Mouse (Mus musculus) embryonic facial prominence, embryonic 13.5 days (tissue): ENCODE data around the gene Lima1. TPM values are rescaled to one million over a fixed set of nuclear protein-coding genes. Genes with fewer than 3 reads are reported as not detected.

ENCODE experiments used
- ATAC-seq: fragments of 200-750 bp; cut with Nextera tagmentation; 2 replicates; pipeline ENCODE4 v1.8.0; 2017; ENCODE audit warnings: low read depth; ENCODE audit not compliant: insufficient number of reproducible peaks, insufficient read depth, low FRiP score, low TSS enrichment
- H3K27ac ChIP-seq: fragments of 300-500 bp; sonication (generic); 2 replicates; pipeline ENCODE4 v1.5.1; 2015; ENCODE audit warnings: moderate library complexity, mild to moderate bottlenecking, inconsistent platforms
- H3K27me3 ChIP-seq: fragments of 300-500 bp; sonication (generic); 2 replicates; pipeline ENCODE4 v1.6.1; 2015; ENCODE audit warnings: mild to moderate bottlenecking, inconsistent platforms
- H3K36me3 ChIP-seq: fragments of 300-500 bp; sonication (generic); 2 replicates; pipeline ENCODE4 v1.6.1; 2015; ENCODE audit warnings: mild to moderate bottlenecking, inconsistent platforms
- H3K4me1 ChIP-seq: fragments of 300-500 bp; sonication (generic); 2 replicates; pipeline ENCODE4 v1.6.1; 2015; ENCODE audit warnings: inconsistent platforms
- H3K4me2 ChIP-seq: fragments of 300-500 bp; sonication (generic); 2 replicates; pipeline ENCODE4 v1.6.1; 2015; ENCODE audit warnings: moderate library complexity, mild to moderate bottlenecking, inconsistent platforms
- H3K4me3 ChIP-seq: fragments of 300-500 bp; sonication (generic); 2 replicates; pipeline ENCODE4 v1.5.1; 2015; ENCODE audit warnings: mild to moderate bottlenecking, inconsistent platforms
- H3K9ac ChIP-seq: fragments of 300-500 bp; sonication (generic); 2 replicates; pipeline ENCODE4 v1.6.1; 2015; ENCODE audit warnings: mild to moderate bottlenecking, inconsistent platforms
- H3K9me3 ChIP-seq: fragments of 300-500 bp; sonication (generic); 2 replicates; pipeline ENCODE4 v1.6.1; 2016; ENCODE audit warnings: inconsistent platforms
- WGBS: fragments of 180-500 bp; shearing (Covaris S2); methylation state at CpG from one replicate; pipeline ENCODE4 v1.1.7; 2015; ENCODE audit warnings: mixed read lengths; 5-methylcytosine and 5-hydroxymethylcytosine counted together
- polyA plus RNA-seq: library from polyadenylated mRNA; unstranded; fragments of >200 nt; fragmentation: Nextera tagmentation; extraction: Ambion mirVana; gene quantifications from 2 replicates; pipeline ENCODE4 v1.2.1, GENCODE M21; 2015

The Lima1 gene
- polyA plus RNA-seq, 1 experiment from 2014 or later, result 98.4 TPM

GRCm38 (mm10) chr15:99850265-99850664 is 25.0 kb downstream of the Lima1 start:
- no peak overlapping the region for H3K27ac ChIP-seq
- H3K27me3 ChIP-seq, result no peaks in the 10 kb centered on the region
- WGBS, result 57% methylated on average over 3 of the region's 3 CpGs
- no peak for ATAC-seq
- H3K36me3 ChIP-seq, result no peaks in the 10 kb centered on the region
- H3K9ac ChIP-seq, result no peak overlapping the region
- H3K4me3 ChIP-seq, result no peak overlapping the region
- no peak overlapping the region for H3K4me2 ChIP-seq
- H3K4me1 ChIP-seq, result peaks cover 23% of the 10 kb centered on the region
- H3K9me3 ChIP-seq, result no peaks in the 10 kb centered on the region

- no peak overlapping the region for H3K4me3 ChIP-seq
- no peaks in the 10 kb centered on the region for H3K36me3 ChIP-seq
- no peaks in the 10 kb centered on the region for H3K9me3 ChIP-seq
- peak overlapping the region; percentile 24 for H3K27ac ChIP-seq
- peaks cover 18% of the 10 kb centered on the region for H3K4me1 ChIP-seq
- no peak overlapping the region for H3K9ac ChIP-seq
- peak overlapping the region; percentile 2; the same call in 1 of the 2 replicates for H3K4me2 ChIP-seq
- no peaks in the 10 kb centered on the region for H3K27me3 ChIP-seq
- no peak for ATAC-seq
- WGBS, result 23% methylated on average over 8 of the region's 8 CpGs
These were observed 27.3 kb downstream of the Lima1 start for GRCm38 (mm10) chr15:99847937-99848336.

GRCm38 (mm10) chr15:99847207-99847881 is 27.9 kb downstream of the Lima1 start:
- Histone ChIP-seq H3K27ac (peak overlapping the region; percentile 24), H3K36me3 (no peaks in the 10 kb centered on the region; the same call in 1 of the 2 replicates), H3K9me3 (no peaks in the 10 kb centered on the region), H3K4me3 (no peak overlapping the region), H3K9ac (no peak overlapping the region), H3K4me2 (no peak overlapping the region), H3K4me1 (peaks cover 18% of the 10 kb centered on the region), H3K27me3 (no peaks in the 10 kb centered on the region)
- WGBS, result 66% methylated on average over 13 of the region's 13 CpGs
- no peak for ATAC-seq

GRCm38 (mm10) chr15:99846633-99847032 is 28.6 kb downstream of the Lima1 start:
- 45% methylated on average over 6 of the region's 6 CpGs for WGBS
- no peak overlapping the region for H3K27ac ChIP-seq
- no peak overlapping the region for H3K9ac ChIP-seq
- peaks cover 4% of the 10 kb centered on the region for H3K36me3 ChIP-seq
- no peak overlapping the region for H3K4me3 ChIP-seq
- peaks cover 18% of the 10 kb centered on the region for H3K4me1 ChIP-seq
- no peak overlapping the region for H3K4me2 ChIP-seq
- H3K9me3 ChIP-seq, result no peaks in the 10 kb centered on the region
- H3K27me3 ChIP-seq, result no peaks in the 10 kb centered on the region
- no peak for ATAC-seq

- WGBS, result 69% methylated on average over 3 of the region's 3 CpGs
- H3K4me2 ChIP-seq, result no peak overlapping the region
- no peaks in the 10 kb centered on the region for H3K9me3 ChIP-seq
- no peak overlapping the region for H3K9ac ChIP-seq
- no peak overlapping the region for H3K4me3 ChIP-seq
- H3K36me3 ChIP-seq, result peaks cover 7% of the 10 kb centered on the region
- no peak for ATAC-seq
- no peak overlapping the region for H3K27ac ChIP-seq
- H3K4me1 ChIP-seq, result peaks cover 26% of the 10 kb centered on the region
- H3K27me3 ChIP-seq, result no peaks in the 10 kb centered on the region
These were observed 31.4 kb downstream of the Lima1 start for GRCm38 (mm10) chr15:99843856-99844255.

- no peak overlapping the region for H3K9ac ChIP-seq
- 67% methylated on average over 2 of the region's 2 CpGs for WGBS
These were observed 35.3 kb downstream of the Lima1 start for GRCm38 (mm10) chr15:99839910-99840309.

GRCm38 (mm10) chr15:99839165-99839840 is 36.0 kb downstream of the Lima1 start:
- Histone ChIP-seq H3K36me3 (peaks cover 7% of the 10 kb centered on the region), H3K27me3 (no peaks in the 10 kb centered on the region), H3K27ac (no peak overlapping the region), H3K4me3 (no peak overlapping the region), H3K9me3 (no peaks in the 10 kb centered on the region), H3K9ac (no peak overlapping the region), H3K4me2 (no peak overlapping the region), H3K4me1 (peaks cover 29% of the 10 kb centered on the region)
- WGBS, result 77% methylated on average over 13 of the region's 13 CpGs
- no peak for ATAC-seq

More at GRCm38 (mm10) chr15:99839910-99840309, 35.3 kb downstream of the Lima1 start:
- Histone ChIP-seq H3K4me3 (no peak overlapping the region), H3K27ac (no peak overlapping the region), H3K4me2 (no peak overlapping the region), H3K9me3 (no peaks in the 10 kb centered on the region), H3K27me3 (no peaks in the 10 kb centered on the region), H3K4me1 (peaks cover 27% of the 10 kb centered on the region), H3K36me3 (peaks cover 7% of the 10 kb centered on the region)
- ATAC-seq, result no peak

GRCm38 (mm10) chr15:99837561-99837960 is 37.7 kb downstream of the Lima1 start:
- H3K9ac ChIP-seq, result no peak overlapping the region
- 65% methylated on average over 7 of the region's 7 CpGs for WGBS

GRCm38 (mm10) chr15:99835191-99835590 is 40.1 kb downstream of the Lima1 start:
- Histone ChIP-seq H3K27ac (0 out of 2 replicates have a peak overlapping the region, but pooled peaks have one; percentile 0), H3K4me2 (no peak overlapping the region), H3K9ac (no peak overlapping the region), H3K9me3 (no peaks in the 10 kb centered on the region), H3K4me1 (peaks cover 29% of the 10 kb centered on the region), H3K4me3 (no peak overlapping the region), H3K27me3 (no peaks in the 10 kb centered on the region), H3K36me3 (no peaks in the 10 kb centered on the region)
- 55% methylated on average over 9 of the region's 9 CpGs for WGBS
- no peak for ATAC-seq

More at GRCm38 (mm10) chr15:99837561-99837960, 37.7 kb downstream of the Lima1 start:
- no peak overlapping the region; the same call in 1 of the 2 replicates for H3K27ac ChIP-seq
- H3K4me3 ChIP-seq, result no peak overlapping the region
- no peaks in the 10 kb centered on the region for H3K27me3 ChIP-seq
- H3K36me3 ChIP-seq, result peaks cover 7% of the 10 kb centered on the region
- no peaks in the 10 kb centered on the region for H3K9me3 ChIP-seq
- no peak overlapping the region for H3K4me2 ChIP-seq
- H3K4me1 ChIP-seq, result peaks cover 29% of the 10 kb centered on the region
- no peak for ATAC-seq

- Histone ChIP-seq H3K9ac (no peak overlapping the region), H3K4me2 (no peak overlapping the region), H3K27ac (no peak overlapping the region), H3K27me3 (no peaks in the 10 kb centered on the region), H3K4me3 (no peak overlapping the region), H3K36me3 (no peaks in the 10 kb centered on the region), H3K9me3 (no peaks in the 10 kb centered on the region), H3K4me1 (peaks cover 29% of the 10 kb centered on the region)
- 71% methylated on average over 3 of the region's 3 CpGs for WGBS
- no peak for ATAC-seq
These were observed 40.6 kb downstream of the Lima1 start for GRCm38 (mm10) chr15:99834681-99835080.

- no peaks in the 10 kb centered on the region for H3K9me3 ChIP-seq
- no peak overlapping the region for H3K27ac ChIP-seq
- 81% methylated on average over 5 of the region's 5 CpGs for WGBS
- H3K36me3 ChIP-seq, result no peaks in the 10 kb centered on the region
- H3K4me2 ChIP-seq, result no peak overlapping the region
- H3K27me3 ChIP-seq, result no peaks in the 10 kb centered on the region
- no peak for ATAC-seq
- no peak overlapping the region for H3K4me3 ChIP-seq
- H3K4me1 ChIP-seq, result peaks cover 26% of the 10 kb centered on the region
- no peak overlapping the region for H3K9ac ChIP-seq
These were observed 41.4 kb downstream of the Lima1 start for GRCm38 (mm10) chr15:99833648-99834454.
